Comparison of ENCODE assay signal across 13 mouse cellular contexts in genomic region chr1:40131631-40132030, GRCm38 (mm10). TPM values are rescaled to one million over a fixed set of nuclear protein-coding genes. Genes with fewer than 3 reads are reported as not detected.
"Had no signal": no experiment of that assay in that cellular context is flagged by ENCODE, and none has a peak within 500 bp of the region (broad histone marks: within the 10 kb centered on the region; RNA-seq: fewer than 3 reads in every experiment).

No protein-coding gene starts in this region.

- H3K27me3 ChIP-seq: limb, embryonic 15.5 days; liver, embryonic 12.5 days; lung, embryonic 15.5 days; midbrain, embryonic 13.5 days; neural tube, embryonic 15.5 days had no signal

- H3K4me1 ChIP-seq: limb, embryonic 15.5 days; liver, embryonic 12.5 days; lung, embryonic 15.5 days; midbrain, embryonic 13.5 days; neural tube, embryonic 15.5 days had no signal

- H3K36me3 ChIP-seq: limb, embryonic 15.5 days; liver, embryonic 12.5 days; lung, embryonic 15.5 days; midbrain, embryonic 13.5 days; neural tube, embryonic 15.5 days had no signal

- ATAC-seq: liver, embryonic 12.5 days; midbrain, embryonic 13.5 days had no signal

- H3K9ac ChIP-seq: limb, embryonic 15.5 days; liver, embryonic 12.5 days; lung, embryonic 15.5 days; midbrain, embryonic 13.5 days; neural tube, embryonic 15.5 days had no signal

- DNase-seq: kidney, adult 9 months; kidney, postnatal 36 days; spleen, adult 18-20 months; thymus, adult 18-20 months; thymus, postnatal 14 days had no signal

- H3K4me3 ChIP-seq: limb, embryonic 15.5 days; liver, embryonic 12.5 days; lung, embryonic 15.5 days; midbrain, embryonic 13.5 days; myocyte; neural tube, embryonic 15.5 days had no signal

- H3K27ac ChIP-seq: kidney, postnatal 0 days; limb, embryonic 15.5 days; liver, embryonic 12.5 days; lung, embryonic 15.5 days; midbrain, embryonic 13.5 days; neural tube, embryonic 15.5 days had no signal

- H3K9me3 ChIP-seq: limb, embryonic 15.5 days; liver, embryonic 12.5 days; lung, embryonic 15.5 days; midbrain, embryonic 13.5 days; neural tube, embryonic 15.5 days had no signal

- H3K4me2 ChIP-seq: limb, embryonic 15.5 days; liver, embryonic 12.5 days; lung, embryonic 15.5 days; midbrain, embryonic 13.5 days; neural tube, embryonic 15.5 days had no signal

RNA-seq across cellular contexts. Expression of gene Il1r2, which starts 57.8 kb away (rescaled TPM):
- polyA plus RNA-seq: neural tube, embryonic 11.5 days had no signal
